Mouse (Mus musculus) embryo, embryonic 9.5 days (tissue): ENCODE measurements around the gene Chit1.

Experiments used
- DNase-seq: peaks from one replicate; pipeline ENCODE4 v3.0.0-alpha.2; 2017; ENCODE audit errors: extremely low spot score

Chit1 gene

DNA sequence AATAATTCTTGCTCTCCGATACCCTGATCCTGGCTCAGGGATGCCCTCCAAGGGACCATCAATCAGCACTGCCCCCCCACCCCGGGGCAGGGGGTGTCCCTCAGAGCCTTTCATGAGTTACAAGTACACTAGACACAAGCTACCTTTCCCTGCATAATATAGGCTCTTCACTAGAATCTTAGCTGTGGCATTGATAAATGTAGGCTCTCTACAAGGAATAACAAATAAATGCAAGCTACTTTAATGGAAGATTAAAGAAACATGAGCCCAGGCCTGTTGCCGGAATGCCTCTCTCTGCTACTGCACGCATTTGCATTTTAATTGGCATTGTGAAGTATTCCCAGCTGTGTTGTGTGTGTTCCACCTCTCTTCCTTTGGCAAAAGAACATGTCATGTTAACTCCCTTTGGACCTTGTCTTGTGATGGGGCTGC lies 31.3 kb downstream of the Chit1 start:
- no peak for DNase-seq

DNA sequence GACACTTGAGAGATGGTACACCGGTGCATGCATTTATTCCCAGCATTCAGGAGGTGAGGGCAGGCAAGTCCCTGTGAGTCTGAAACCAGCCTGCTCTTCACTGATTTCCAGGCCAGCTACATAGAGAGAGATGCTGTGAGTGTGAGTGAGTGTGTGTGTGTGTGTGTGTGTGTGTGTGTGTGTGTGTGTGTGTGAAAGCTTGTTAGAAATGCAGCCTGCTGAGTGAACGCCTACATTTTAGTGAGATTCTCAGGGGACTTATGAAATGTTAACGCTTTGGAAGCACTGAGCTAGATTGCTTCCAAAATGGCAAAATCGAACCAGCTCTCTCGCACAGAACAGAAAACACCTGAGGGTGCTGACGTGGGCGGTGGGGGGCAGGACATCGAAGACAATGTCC lies 35.0 kb downstream of the Chit1 start:
- DNase-seq: no peak

DNA sequence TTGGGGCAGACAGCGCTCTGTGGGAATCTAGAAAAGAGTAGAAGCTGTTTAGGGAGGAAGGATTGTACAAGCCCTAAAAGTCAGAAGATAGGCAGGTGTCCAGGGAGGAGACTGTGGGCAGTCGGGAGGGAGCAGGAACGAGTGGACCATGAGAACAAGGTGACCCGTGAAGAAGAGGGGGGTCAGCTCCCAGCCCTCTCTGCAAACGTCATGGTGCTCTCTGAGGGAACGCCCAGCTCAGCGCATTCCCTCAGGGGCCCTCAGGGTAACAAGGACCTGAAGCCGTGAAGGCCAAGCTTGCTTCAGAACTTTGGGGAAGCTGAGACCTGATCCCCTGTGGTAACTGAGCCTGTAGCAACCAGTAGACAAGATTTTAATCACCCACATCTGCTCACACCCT lies 39.0 kb downstream of the Chit1 start:
- DNase-seq: no peak

DNA sequence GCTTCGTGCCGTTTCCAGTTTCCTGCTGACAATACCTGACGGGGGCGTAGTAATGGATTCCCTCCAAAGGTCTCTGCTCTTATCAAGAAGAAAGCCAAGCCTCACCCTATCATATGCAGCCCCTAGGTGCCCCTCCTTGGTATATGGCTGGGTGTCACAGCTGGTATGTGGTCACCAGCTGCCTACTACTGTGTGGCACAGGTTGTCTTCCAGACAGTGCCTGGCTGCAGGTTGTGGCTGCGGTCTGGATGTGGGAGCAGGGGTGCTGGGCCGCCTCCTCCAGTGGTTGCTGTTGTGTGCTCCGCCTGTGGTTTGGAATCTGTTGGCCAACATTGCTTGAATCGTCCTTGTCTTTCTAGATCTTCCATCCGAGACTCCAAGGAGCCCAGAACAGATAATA lies 39.7 kb downstream of the Chit1 start:
- no peak for DNase-seq

DNA sequence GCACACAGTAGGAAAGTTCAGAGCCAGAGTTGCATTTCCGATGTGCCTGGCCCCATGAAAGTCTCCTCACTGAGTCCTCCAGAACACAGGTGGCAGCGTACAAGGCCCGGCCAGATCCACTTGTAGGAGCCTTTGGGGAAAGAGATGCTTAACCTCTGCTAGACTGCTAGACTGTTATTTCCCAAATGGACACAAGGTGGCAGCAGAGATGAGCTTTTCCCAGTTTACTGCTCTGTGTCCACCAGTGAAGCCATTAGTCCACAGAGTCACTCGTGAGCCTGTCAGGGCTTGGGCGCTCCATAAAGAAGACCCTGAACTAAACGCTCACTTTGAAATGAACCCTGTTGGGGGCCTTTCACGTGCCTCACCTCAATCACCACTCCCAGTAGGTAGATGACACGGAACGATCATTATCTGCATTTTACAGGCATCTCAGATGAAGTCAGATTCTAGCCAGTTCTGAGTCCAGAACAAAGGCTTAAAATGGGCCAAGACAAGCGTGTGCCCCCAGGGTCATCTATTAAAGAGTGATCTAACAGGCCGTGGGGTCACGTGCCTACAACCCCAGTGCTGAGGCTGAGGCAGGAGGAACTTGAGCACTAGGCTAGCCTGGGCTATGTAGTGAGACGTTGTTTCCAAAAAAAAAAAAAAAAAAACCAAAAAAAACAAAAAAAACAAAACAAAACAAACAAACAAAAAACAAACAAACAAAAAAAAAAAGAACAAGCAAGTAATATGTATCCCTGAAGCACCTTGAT lies 40.8 kb downstream of the Chit1 start:
- peak; percentile 87 for DNase-seq

DNA sequence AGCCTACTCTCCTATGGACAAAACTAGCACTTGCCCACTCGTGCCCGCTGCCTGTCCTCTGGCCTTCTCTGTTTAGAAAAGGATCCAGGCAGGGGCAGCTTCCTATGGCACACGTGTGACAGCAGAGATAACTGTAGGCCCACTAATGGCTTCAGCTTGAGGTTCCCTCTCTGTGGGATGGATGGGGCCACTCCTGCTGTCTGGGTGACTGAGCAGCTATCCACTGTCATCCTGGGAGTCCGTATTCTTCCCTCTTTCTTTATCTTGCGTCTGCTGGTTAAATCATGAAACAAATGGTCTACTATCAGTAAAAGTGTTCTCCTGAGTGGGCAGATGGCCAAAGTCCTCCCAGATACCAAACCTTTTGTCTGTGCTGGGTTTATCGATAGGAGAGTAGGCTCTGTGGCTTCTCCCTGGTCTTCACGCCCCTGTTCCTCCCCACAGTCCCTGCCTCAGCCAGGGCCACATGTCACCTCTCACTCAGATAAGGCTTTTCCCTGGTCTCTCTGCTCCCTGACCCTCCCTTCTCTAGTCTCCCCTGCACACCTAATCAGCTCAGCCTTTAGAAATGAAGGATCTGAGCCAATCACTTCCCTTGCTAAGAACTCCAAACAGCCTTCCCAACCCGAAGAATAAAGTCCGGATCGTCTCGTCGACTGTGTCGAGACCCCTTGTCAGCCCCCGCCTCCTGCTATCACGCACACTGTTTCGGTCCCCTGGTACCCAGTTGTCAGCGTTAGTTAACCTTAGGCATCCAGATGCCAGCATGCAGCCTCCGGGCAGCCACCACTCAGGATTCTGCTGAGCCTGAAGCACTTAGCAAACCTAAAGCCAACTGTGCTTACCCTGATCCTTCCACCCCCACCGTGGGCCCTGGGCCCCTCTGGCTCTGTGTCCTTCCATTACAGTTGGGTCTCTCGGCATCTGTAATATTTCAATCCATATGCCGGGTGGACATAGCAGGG lies 41.9 kb downstream of the Chit1 start:
- DNase-seq: no peak

DNA sequence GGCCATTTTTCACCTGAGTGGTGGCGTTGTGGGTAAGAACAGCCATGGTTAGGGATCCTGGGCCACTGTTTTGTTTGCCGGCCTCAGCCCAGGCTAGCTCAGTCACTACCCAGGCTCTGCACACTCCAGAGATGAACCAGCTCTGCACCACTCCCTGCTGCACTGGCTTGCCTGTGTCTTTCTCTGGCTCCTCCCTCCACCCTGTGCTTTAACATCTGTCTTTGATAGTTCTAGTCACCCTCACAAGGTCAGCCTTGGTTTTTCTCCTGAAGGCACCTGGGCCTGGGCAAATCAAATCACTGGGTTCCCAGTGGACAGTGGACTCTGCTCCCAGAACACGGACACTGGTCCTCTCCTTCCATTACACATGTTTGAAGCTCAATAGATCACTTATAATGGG lies 43.1 kb downstream of the Chit1 start:
- DNase-seq: no peak

DNA sequence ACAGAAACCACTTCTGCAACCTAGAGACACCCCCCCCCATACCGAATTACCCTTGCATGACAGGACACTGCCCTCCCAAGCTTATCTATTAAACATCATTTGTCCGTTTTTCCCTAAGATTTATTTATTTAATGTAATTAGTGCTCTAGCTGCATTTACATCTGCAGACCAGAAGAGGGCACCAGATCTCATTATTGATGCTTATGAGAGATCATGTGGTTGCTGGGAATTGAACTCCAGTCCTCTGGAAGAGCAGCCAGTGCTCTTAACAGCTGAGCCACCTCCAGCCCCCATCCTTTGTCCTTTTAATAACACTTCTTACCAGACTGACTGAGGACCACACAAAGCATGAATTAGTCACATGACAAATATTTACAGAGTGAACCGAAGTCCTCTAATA lies 43.6 kb downstream of the Chit1 start:
- DNase-seq: no peak

DNA sequence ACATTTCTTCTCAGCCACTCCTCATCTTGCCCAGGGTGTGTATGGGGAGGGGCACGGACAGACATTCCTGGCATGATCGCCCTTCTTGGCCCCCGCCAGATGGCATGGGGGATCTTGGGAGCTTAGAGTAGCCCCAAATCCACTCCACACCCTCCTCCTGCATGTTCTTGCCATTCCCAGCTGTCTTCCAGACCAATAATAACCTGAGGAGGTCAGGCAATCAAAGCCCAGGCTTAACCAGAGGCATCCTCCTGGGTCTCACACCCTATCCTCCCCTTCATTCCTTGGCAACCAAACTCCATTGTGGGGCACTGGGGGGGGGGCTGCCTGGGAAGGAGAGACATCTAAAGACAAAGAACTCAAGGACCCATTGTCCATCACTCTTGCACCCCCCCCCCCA lies 49.4 kb downstream of the Chit1 start:
- no peak for DNase-seq

DNA sequence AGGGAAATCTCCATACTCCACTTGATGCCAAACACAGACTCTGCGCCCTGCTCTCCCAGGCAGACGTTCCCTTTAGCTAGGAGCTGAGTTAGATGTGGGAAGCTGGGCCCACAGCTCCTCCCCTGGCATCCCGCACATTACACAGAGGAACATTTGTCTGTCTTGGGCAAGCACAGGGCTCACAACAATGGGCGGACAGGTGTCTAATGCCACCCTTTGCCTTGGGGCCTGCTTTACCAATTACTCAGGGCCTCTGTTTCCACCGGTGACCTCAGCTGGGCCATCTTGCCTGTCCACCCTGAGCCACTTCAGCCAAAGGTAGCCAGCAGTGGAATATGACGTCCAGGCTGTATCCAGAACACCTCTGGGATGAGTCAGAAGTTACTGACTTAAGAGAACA lies 50.4 kb downstream of the Chit1 start:
- no peak for DNase-seq

DNA sequence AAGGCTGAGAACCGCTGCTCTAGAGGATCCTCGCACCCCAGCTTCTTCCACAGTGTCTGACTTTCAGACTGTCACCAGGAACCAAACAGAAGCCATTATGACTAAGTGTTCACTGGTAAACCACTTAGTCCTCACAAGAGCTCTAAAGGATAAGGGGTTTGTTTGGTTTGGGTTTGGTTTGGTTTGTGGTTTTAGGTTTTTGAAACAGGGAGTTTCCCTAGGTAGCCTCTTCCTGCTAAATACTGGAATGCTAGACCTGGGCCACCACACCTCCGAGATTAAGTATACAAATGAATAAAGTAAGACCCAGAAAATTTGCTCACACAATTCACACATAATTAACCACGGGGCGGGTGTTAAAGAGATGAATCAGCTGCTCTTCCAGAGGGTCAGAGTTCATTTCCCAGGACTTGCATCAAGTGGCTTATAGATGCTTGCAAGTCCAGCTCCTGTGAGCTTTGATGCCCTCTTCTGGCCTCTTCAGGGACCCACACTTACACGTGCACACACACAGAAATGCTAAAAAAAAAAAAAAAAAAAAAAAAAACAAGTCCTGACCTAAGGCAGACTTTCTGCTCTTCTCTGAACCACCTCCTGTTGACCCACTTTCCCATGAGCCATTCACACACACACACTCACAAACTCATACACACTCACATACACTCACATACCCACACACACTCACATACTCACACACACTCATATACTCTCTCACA lies 51.6 kb downstream of the Chit1 start:
- DNase-seq: no peak

DNA sequence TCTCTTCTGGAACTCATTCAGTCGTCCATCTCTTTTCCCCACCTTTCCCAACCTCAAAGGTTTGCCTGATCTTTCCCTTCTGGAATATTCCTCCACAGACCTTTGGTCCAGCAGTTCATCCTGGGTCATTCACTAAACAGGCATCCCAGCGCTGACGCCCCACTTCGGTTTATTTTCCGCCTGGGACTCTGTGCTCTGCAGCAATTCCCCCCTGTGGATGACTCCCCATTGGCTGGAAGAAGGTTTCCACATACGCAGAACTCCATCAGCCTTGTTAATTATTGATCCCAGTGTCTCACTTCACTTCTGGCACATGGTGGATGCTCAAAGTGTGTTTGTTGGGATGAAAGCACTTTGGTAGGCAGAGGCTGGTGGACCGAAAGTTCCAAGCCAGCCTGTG lies 52.4 kb downstream of the Chit1 start:
- no peak for DNase-seq

DNA sequence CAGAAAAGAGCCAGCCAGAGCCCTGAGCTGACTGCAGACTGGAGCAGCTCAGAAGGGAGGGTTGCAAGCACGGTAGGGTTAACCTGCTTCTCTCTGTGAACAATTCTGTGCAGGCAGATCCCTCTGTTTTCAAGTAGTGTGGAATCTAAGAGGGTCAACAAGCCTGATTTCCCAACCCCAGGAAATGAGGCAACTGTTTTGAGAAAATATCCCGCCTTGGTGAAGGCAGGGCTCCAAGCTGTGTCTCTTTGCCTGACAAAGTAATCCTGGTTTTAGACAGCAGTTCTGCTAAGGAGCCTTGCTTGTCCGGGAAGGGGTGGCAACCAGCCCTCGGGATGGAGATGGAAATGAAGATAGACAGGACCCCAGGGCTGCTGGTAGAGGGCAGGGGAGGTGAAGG lies 53.4 kb downstream of the Chit1 start:
- no peak for DNase-seq

DNA sequence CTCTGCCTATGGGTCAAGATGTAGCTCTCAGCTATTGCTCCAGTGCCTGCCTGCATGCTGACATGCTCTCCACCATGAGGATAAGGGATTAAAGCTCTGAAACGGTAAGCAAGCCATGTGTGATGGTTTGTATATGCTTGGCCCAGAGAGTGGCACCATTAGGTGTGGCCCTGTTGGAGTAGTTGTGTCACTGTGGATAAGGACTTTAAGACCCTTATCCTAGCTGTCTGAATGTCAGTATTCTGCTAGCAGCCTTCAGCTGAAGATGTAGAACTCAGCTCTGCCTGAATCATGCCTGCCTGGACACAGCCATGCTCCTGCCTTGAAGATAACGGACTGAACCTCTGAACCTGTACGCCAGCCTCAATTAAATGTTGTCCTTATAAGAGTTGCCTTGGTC lies 55.5 kb downstream of the Chit1 start:
- DNase-seq: no peak

DNA sequence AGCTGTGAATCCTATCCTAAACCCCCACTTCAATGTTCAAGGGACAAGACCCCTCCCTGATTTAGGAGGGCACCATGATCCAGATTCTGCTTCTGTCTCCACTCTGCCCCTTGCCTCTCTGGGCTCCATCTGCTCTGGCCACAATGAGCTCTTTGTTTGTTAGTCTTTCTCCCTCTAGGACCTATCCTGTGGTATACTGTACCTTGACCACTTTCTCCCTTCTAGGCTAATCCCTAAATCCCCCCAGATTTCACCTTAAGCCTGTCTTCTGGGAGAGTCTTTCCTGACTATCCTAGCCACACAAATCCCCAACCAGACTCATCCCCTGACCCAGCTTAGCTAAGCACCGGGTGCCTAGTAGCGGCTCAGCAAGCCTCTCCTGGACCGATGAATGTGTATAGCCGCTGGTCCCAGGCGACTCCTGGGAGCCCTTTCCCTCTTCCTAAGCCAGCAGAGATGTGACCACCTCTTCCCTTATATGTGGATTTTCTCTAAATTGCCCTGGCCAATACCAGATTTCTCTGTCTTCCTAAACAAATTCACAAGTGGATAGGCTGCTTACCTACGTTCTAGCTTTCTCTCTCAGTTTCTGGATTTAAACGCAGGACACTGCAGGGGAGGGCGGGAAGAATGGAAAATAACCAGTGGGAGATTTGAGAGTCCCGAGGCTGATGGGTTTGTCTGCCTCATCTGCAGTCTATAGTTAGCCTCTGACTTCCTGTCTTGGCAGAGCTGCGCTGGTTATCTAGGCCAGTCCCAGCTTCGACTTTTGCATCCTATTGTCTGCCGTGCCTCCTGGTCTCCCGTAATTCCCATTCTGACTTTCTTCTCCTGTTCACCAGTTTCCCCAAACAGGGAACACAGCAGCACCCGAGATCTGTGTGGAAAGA lies 56.6 kb downstream of the Chit1 start:
- DNase-seq: no peak

DNA sequence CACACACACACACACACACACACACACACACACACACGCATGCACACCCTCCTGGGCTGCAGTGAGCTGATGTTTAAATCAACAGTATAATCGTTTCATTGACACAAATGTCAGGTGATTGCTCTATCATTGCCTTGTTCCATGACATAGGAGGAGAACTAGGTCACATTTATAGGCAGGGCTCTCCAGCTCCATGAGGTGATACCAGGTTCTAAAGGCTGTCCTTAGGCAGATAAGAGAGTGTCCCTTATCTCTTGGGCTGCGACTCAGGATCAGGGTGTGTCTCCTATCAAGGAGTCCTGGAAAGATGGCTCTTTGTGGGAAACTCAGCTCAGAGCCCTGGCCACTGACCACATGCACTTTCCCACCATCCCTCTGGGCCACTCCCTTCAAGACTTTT lies 57.5 kb downstream of the Chit1 start:
- no peak for DNase-seq

DNA sequence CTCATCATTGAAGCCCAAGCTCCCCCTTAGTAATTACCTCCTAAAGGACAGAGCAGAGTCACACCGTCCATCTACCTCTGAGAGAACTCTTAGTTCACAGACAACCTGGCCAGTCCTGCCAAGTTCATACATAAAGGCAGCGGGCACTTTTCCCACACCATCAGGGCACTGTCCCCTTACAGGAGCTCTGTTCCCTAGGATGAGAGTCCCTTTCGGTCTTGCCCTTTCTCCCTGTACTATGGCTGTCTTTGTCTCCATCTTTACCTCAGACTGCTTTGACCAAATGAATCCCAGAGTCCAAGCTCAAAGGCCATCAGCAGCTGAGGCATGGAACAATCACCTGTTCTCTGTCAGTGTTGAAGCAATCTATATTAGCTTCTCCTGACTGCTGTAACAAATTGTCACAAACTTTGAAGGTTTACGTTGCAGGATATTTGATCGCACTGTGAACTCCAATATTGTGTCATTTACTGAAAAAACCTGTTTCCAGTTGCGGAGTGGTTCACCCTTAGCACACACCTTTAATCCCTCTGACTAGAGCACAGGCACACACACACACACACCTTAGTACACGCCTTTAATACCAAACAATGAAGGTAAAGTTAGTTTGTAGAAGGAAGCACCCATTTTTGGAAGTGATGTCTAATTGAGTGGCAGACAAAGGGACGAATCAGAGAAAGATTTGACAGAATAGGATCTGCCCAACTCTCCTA lies 58.1 kb downstream of the Chit1 start:
- no peak for DNase-seq

DNA sequence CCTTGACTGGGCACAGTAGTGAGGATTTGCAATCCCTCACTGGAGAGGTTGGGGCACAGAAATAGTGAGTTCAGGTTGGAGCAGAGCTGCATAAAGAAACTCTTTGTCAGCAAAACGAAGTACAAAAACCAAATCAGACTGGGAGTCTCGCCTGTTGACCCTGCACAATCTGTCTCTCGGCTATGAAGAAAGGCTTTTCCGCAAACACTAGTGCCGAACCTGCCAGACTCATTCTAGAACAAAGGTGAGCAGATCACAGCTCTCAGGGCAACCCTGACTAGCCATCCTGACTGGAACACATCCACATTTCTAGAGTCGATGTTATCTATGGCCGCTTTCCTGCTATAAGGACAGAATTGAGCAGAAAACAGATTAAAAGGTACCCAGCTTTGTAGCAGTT lies 62.0 kb downstream of the Chit1 start:
- DNase-seq: no peak

DNA sequence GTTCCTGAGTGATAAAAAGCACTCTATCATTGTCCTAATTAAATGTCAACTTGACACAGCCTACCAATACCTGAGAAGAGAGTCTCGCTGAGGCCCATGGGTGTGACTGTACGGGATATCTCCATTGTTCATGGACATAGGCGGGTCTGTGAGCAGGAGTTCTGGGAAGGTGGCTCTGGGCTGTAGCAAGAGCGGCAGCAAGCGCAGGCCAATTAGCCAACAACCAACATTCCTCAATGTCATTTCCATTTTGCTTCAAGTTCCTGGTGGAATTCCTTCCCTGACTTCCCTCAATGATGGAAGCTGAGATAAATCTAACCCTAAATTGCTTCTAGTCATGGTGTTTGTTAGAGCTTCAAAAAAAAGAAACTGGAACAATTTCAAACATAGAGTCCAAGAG lies 66.9 kb downstream of the Chit1 start:
- no peak for DNase-seq

DNA sequence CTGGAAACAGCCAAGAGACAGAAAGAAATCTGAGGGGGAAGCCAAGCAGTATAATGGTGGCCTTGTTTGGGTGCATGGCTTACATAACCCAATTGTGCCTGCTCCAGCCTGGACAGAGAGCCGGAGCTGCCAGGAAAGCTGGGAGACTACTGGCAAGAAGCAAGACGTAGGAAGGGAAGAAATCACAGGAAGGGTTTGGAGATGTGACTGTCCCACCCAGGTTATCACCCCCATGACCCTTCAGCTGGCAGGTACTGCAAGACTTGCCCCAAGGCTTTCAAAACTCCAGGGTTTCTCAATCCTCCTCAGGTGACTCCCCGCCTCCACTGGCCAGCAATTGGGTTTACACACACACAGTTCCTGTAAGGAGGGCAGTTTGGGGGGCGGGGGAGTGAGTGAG lies 71.0 kb downstream of the Chit1 start, which contains the start of gene Chil1:
Chil1 (plus strand) TSS at position 152 of the 400 bp plus-strand sequence.
- no peak for DNase-seq

DNA sequence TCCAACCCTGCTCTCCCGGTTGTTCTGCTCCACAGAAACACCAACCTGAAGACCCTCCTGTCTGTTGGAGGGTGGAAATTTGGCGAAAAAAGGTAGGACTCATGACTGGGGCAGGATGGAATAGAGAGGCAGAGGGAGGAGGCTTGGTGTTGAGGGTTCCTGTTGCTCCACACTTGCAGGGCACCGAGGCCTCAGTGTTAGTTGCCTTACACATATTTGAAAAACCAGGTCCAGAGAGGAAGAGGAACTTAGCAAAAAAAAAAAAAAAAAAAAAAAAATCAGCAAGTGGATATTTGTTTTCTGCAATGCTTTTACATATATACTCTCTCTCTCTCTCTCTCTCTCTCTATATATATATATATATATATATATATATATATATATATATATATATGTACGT lies 73.0 kb downstream of the Chit1 start:
- DNase-seq: no peak
